Mouse (Mus musculus): ENCODE measurements around the gene H3f3a.

GRCm38 (mm10) chr1:180794170-180794569 is 19.6 kb downstream of the H3f3a start:
- TF ChIP-seq POLR2A (IDR thresholded peaks at IDR 0.05; ENCODE audit: low read depth, low read length) (no peak), CTCF (IDR thresholded peaks at IDR 0.05; ENCODE audit: extremely low read depth, insufficient read depth, insufficient read length, insufficient replicate concordance) (no peak)

Data from spleen, adult 2 months (tissue).